8 mouse cellular contexts compared by ENCODE assay signal in the genomic region with DNA sequence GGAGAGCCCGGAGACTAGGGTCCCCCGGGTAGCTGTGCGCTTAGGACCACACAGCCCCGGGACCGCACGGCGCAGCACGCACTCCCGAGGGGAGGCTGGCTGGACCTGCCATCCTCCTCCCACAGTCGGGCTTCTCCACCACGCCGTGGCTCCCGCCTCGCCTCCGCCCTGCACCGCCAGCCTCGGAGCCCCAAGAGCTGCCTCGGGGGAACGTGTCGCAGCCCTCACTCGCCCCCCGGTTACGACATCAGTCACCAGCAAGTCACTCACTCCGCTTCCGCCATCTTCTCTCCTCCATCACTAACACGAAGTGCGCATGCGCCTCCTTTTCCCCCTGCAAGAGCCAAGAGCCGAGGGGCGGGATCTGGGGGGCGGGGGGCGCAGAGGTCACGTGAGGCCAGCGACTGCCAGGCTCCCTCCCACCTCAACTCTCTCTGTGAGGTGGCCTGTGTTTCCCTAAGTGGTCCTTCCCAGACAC. TPM values are rescaled to one million over a fixed set of nuclear protein-coding genes. Genes with fewer than 3 reads are reported as not detected.
DNase-seq lines count a peak whose midpoint lies in the region; ATAC-seq and TF ChIP-seq lines count a peak whose summit lies in the region.

A gene (minus strand): TSS at position 312 of the 478 bp plus-strand sequence.

- H3K4me3 ChIP-seq in brown adipose tissue, adult 24 weeks (ENCODE audit: insufficient read depth, low read depth, low read length), result peak within 1 kb of the TSS; percentile 75
- H3K4me3 ChIP-seq in heart, embryonic 14.5 days (ENCODE audit: control insufficient read depth in 1 of 2, insufficient read depth in 1 of 2, low read depth in 1 of 2, low read length in 2 of 2), result peak within 1 kb of the TSS; percentile 69 to 96
- H3K4me3 ChIP-seq in liver, embryonic 14.5 days (ENCODE audit: insufficient read depth in 1 of 2, low read depth in 2 of 2, low read length in 2 of 2), result peak within 1 kb of the TSS; percentile 68 to 84
- peak within 1 kb of the TSS; percentile 99 for H3K4me3 ChIP-seq in neural tube, embryonic 11.5 days (ENCODE audit: low read depth, low read length)
- peak within 1 kb of the TSS; percentile 97 for H3K4me3 ChIP-seq in stomach, postnatal 0 days (ENCODE audit: low read depth, low read length)

- peak within 1 kb of the TSS; percentile 80 for H3K9ac ChIP-seq in heart, embryonic 14.5 days (ENCODE audit: low read length)
- H3K9ac ChIP-seq in liver, embryonic 14.5 days (replicated peaks), result peak within 1 kb of the TSS; percentile 93
- H3K9ac ChIP-seq in neural tube, embryonic 11.5 days (ENCODE audit: low read length), result peak within 1 kb of the TSS; percentile 90
- peak within 1 kb of the TSS; percentile 97 for H3K9ac ChIP-seq in stomach, postnatal 0 days (ENCODE audit: low read length)

- H3K27ac ChIP-seq in brown adipose tissue, adult 24 weeks (replicated peaks; ENCODE audit: low read depth, low read length), result peak within 1 kb of the TSS; percentile 49
- H3K27ac ChIP-seq in heart, embryonic 14.5 days (replicated peaks in 1 of 2; ENCODE audit: control insufficient read depth in 1 of 2, insufficient read depth in 1 of 2, low read depth in 2 of 2, low read length in 2 of 2), result peak within 1 kb of the TSS; percentile 79 to 83
- peak within 1 kb of the TSS; percentile 12 for H3K27ac ChIP-seq in liver, embryonic 14.5 days
- peak within 1 kb of the TSS; percentile 75 for H3K27ac ChIP-seq in neural tube, embryonic 11.5 days (ENCODE audit: low read depth, low read length)
- H3K27ac ChIP-seq in stomach, postnatal 0 days (replicated peaks), result peak within 1 kb of the TSS; percentile 96

- peak; percentile 84 for ATAC-seq in heart, embryonic 14.5 days (ENCODE audit: insufficient number of reproducible peaks, insufficient read depth, low FRiP score, low read depth)
- ATAC-seq in liver, embryonic 14.5 days (ENCODE audit: insufficient read depth), result peak; percentile 80
- peak; percentile 93 for ATAC-seq in neural tube, embryonic 11.5 days (ENCODE audit: insufficient read depth, low FRiP score, low TSS enrichment)
- ATAC-seq in stomach, postnatal 0 days (ENCODE audit: low FRiP score, low TSS enrichment), result peak; percentile 76

- TF ChIP-seq CTCF in liver, embryonic 14.5 days (IDR thresholded peaks at IDR 0.05; ENCODE audit: low read depth), result no peak
- no peak for TF ChIP-seq CTCF in stomach, postnatal 0 days (IDR thresholded peaks at IDR 0.05; ENCODE audit: low read depth)

- H3K4me1 ChIP-seq in brown adipose tissue, adult 24 weeks (ENCODE audit: control insufficient read depth, insufficient read depth, insufficient read length, low read length), result 0 out of 2 replicates have a peak, but pooled peaks cover 5% of the 10 kb centered on the region
- peaks cover 0 to 7% of the 10 kb centered on the region in 2 experiments; a peak in 2 of 4 replicates for H3K4me1 ChIP-seq in heart, embryonic 14.5 days (ENCODE audit: control insufficient read depth in 2 of 2, insufficient read depth in 2 of 2, low read length in 2 of 2)
- peaks cover 6 to 7% of the 10 kb centered on the region in 2 experiments; a peak in 3 of 4 replicates for H3K4me1 ChIP-seq in liver, embryonic 14.5 days (replicated peaks; ENCODE audit: control insufficient read depth in 2 of 2, insufficient read depth in 2 of 2, low read length in 1 of 2)
- no peaks in the 10 kb centered on the region; the same call in 1 of the 2 replicates for H3K4me1 ChIP-seq in neural tube, embryonic 11.5 days (ENCODE audit: control insufficient read depth, insufficient read depth, low read length)
- no peaks in the 10 kb centered on the region; the same call in 1 of the 2 replicates for H3K4me1 ChIP-seq in stomach, postnatal 0 days (replicated peaks; ENCODE audit: control insufficient read depth, insufficient read depth)

- no peaks in the 10 kb centered on the region for H3K27me3 ChIP-seq in heart, embryonic 14.5 days (ENCODE audit: control insufficient read depth, insufficient read depth, low read length)
- H3K27me3 ChIP-seq in liver, embryonic 14.5 days (ENCODE audit: control insufficient read depth, insufficient read depth, low read length), result no peaks in the 10 kb centered on the region
- no peaks in the 10 kb centered on the region for H3K27me3 ChIP-seq in neural tube, embryonic 11.5 days (ENCODE audit: control insufficient read depth, insufficient read depth, low read length)
- H3K27me3 ChIP-seq in stomach, postnatal 0 days (ENCODE audit: control insufficient read depth, insufficient read depth, low read length), result no peaks in the 10 kb centered on the region

- H3K36me3 ChIP-seq in heart, embryonic 14.5 days (ENCODE audit: control insufficient read depth, insufficient read depth, low read length), result peaks cover 20% of the 10 kb centered on the region
- peaks cover 9% of the 10 kb centered on the region for H3K36me3 ChIP-seq in liver, embryonic 14.5 days (replicated peaks; ENCODE audit: control insufficient read depth, insufficient read depth, low read depth)
- H3K36me3 ChIP-seq in neural tube, embryonic 11.5 days (ENCODE audit: control insufficient read depth, insufficient read depth, low read length), result no peaks in the 10 kb centered on the region
- 0 out of 2 replicates have a peak, but pooled peaks cover 4% of the 10 kb centered on the region for H3K36me3 ChIP-seq in stomach, postnatal 0 days (ENCODE audit: control insufficient read depth, insufficient read depth, low read length)

- H3K4me2 ChIP-seq in heart, embryonic 14.5 days (ENCODE audit: low read length), result peak within 1 kb of the TSS; percentile 62
- peak within 1 kb of the TSS; percentile 88 for H3K4me2 ChIP-seq in liver, embryonic 14.5 days (ENCODE audit: low read depth)
- H3K4me2 ChIP-seq in neural tube, embryonic 11.5 days (ENCODE audit: low read depth), result peak within 1 kb of the TSS; percentile 63
- peak within 1 kb of the TSS; percentile 71 for H3K4me2 ChIP-seq in stomach, postnatal 0 days (replicated peaks; ENCODE audit: low read depth)

- H3K9me3 ChIP-seq in heart, embryonic 14.5 days (ENCODE audit: control insufficient read depth, low read length), result no peaks in the 10 kb centered on the region
- no peaks in the 10 kb centered on the region for H3K9me3 ChIP-seq in liver, embryonic 14.5 days (ENCODE audit: control insufficient read depth, low read length)
- no peaks in the 10 kb centered on the region for H3K9me3 ChIP-seq in neural tube, embryonic 11.5 days (ENCODE audit: control insufficient read depth, low read length)
- H3K9me3 ChIP-seq in stomach, postnatal 0 days (ENCODE audit: control insufficient read depth, low read length), result no peaks in the 10 kb centered on the region

- under 1% methylated on average over 30 of the region's 34 CpGs for WGBS in heart, embryonic 14.5 days
- WGBS in liver, embryonic 14.5 days (ENCODE audit: insufficient replicate concordance), result under 1% methylated on average over 28 of the region's 34 CpGs
- 1% methylated on average over 24 of the region's 34 CpGs for WGBS in neural tube, embryonic 11.5 days
- under 1% methylated on average over 32 of the region's 34 CpGs for WGBS in stomach, postnatal 0 days

- no peak for TF ChIP-seq EP300 in liver, embryonic 14.5 days (IDR thresholded peaks at IDR 0.05; ENCODE audit: low read depth)
- no peak for TF ChIP-seq EP300 in stomach, postnatal 0 days (optimal IDR thresholded peaks at IDR 0.05)

- peak; percentile 98 for DNase-seq in CD4-positive, CD25-positive, alpha-beta regulatory T cell, adult 2 months (ENCODE audit: low read depth, low spot score)
- peak; percentile 76 for DNase-seq in fibroblast of lung, adult 2 months (ENCODE audit: low read depth)
- DNase-seq in kidney, postnatal 14 days, result peak; percentile 94
- peak; percentile 84 to 86 (median 85) for DNase-seq in liver, embryonic 14.5 days (ENCODE audit: low read depth in 3 of 3, low spot score in 3 of 3)
- DNase-seq in neural tube, embryonic 11.5 days (ENCODE audit: low spot score), result peak; percentile 95
- peak; percentile 93 for DNase-seq in stomach, postnatal 0 days (ENCODE audit: low spot score)

RNA-seq across cellular contexts. Expression of the gene that starts here (rescaled TPM):
- polyA plus RNA-seq in brown adipose tissue, adult 24 weeks (2012; ENCODE audit: insufficient read depth, insufficient read length, missing spikeins), result 5.4 and 8.6 TPM in 2 replicates
- polyA plus RNA-seq in heart, embryonic 14.5 days (2014; fragmentation: Nextera tagmentation; extraction: Ambion mirVana), result 6.6 and 7.2 TPM in 2 replicates
- 2.6 and 2.9 TPM in 2 replicates for polyA plus RNA-seq in liver, embryonic 14.5 days (2012; rRNA removed)
- polyA plus RNA-seq in liver, embryonic 14.5 days (2014; fragmentation: Nextera tagmentation; extraction: Ambion mirVana), result 1.5 and 1.9 TPM in 2 replicates
- polyA plus RNA-seq in neural tube, embryonic 11.5 days (2014; fragmentation: Nextera tagmentation; extraction: Ambion mirVana), result 5.2 and 5.6 TPM in 2 replicates
- polyA plus RNA-seq in stomach, postnatal 0 days (2015; fragmentation: Nextera tagmentation; extraction: Ambion mirVana), result 3.0 and 3.3 TPM in 2 replicates

Comparison
In these comparisons a context has a peak if more than half of its experiments do, and no peak if none do; other contexts are left out.
1. Peak in every context shown above with its lines: DNase-seq, ATAC-seq, H3K4me3 ChIP-seq and H3K27ac ChIP-seq.
2. H3K27ac ChIP-seq: peak in every context shown above with its lines; median percentile 96 in stomach, postnatal 0 days; 81 in heart, embryonic 14.5 days; 75 in neural tube, embryonic 11.5 days; 49 in brown adipose tissue, adult 24 weeks; 12 in liver, embryonic 14.5 days.